Mouse (Mus musculus) inflammation-experienced regulatory T-cells, adult 16 weeks (primary cell): Measurements from ENCODE around the gene Myl3. TPM values are rescaled to one million over a fixed set of nuclear protein-coding genes. Genes with fewer than 3 reads are reported as not detected.

ENCODE experiments used
- polyA plus RNA-seq: library from polyadenylated mRNA; unstranded; fragments of 100-300 nt; shearing (Covaris generic); gene quantifications from one replicate; pipeline ENCODE4 v1.2.1, GENCODE M21; 2017

Gene Myl3
- polyA plus RNA-seq, result not detected

GRCm38 (mm10) chr9:110741711-110742294 lies at the start of gene Myl3:
Myl3 (plus strand) TSS chr9:110741861.

GRCm38 (mm10) chr9:110746961-110747360 lies 5.3 kb downstream of the Myl3 start, which contains the start of gene Pth1r:
Pth1r (minus strand) TSS chr9:110747145.

DNA sequence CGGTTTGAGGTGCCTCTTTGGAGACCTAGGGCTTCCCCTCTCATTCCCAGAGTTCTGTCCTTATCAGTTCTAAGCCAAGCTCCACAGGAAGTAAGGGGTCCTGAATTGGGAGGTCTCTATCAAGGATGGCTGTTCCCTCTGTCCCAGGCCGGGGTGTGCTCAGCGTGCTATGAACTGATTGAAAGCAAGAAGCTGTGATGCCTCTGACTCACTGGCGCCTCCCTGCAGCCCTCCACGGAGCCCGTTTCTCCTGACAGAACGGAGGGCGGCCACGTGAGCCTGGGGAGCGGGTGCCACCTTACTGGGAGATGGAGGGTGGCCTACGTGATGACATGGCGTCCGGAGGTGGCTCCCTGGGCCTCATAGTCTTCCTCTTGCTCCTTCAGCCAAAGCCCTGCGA lies 56.2 kb downstream of the Myl3 start, which contains the start of gene Prss42:
Gene Prss42, plus strand, starts transcription at position 301 of the 400 bp plus-strand sequence.

DNA sequence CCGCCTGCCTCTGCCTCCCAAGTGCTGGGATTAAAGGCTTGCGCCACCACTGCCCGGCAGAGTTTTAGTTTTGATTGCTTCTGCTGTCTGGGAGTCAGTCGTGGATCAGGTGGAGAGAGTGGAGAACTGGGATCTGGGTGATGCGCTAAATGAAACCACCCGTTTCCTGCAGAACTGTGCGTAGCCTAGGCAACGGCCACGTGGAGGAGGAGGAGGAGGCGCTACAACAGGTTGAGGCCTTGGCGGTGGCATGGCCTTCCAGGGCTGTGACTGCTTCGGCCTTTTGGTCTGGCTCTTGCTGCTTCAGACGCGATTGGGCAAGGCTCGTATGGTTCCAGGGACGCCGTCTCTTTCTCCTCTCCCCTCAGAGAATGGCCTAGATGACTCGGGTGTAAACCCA lies 72.1 kb downstream of the Myl3 start, which contains the start of gene Prss44:
Gene Prss44, plus strand, starts transcription at position 206 of the 400 bp plus-strand sequence.

Other genes with a start within 250 kb of the Myl3 start
- gene Setd2, start 209.3 kb upstream of the Myl3 start, polyA plus RNA-seq, result 29.3 TPM
- 3.6 TPM for gene Nradd, start 117.4 kb upstream of the Myl3 start, polyA plus RNA-seq
- 64.3 TPM for gene Nbeal2, start 87.7 kb upstream of the Myl3 start, polyA plus RNA-seq
- 275 TPM for gene Ccdc12, start 85.4 kb upstream of the Myl3 start, polyA plus RNA-seq
- gene Pth1r, start 5.3 kb downstream of the Myl3 start, polyA plus RNA-seq, result not detected
- not detected for gene Prss42, start 56.3 kb downstream of the Myl3 start, polyA plus RNA-seq
- gene Prss44, start 72.1 kb downstream of the Myl3 start, polyA plus RNA-seq, result not detected
- gene Prss43, start 84.8 kb downstream of the Myl3 start, polyA plus RNA-seq, result not detected
- gene Prss45, start 92.7 kb downstream of the Myl3 start, polyA plus RNA-seq, result not detected
- gene Prss46, start 102.6 kb downstream of the Myl3 start, polyA plus RNA-seq, result not detected
- gene Prss50, start 116.1 kb downstream of the Myl3 start, polyA plus RNA-seq, result 0.60 TPM
- gene Als2cl, start 138.0 kb downstream of the Myl3 start, polyA plus RNA-seq, result 40.7 TPM
- 4.4 TPM for gene Tmie, start 138.3 kb downstream of the Myl3 start, polyA plus RNA-seq
- not detected for gene Fam240a, start 175.0 kb downstream of the Myl3 start, polyA plus RNA-seq
- gene Tdgf1, start 204.3 kb downstream of the Myl3 start, polyA plus RNA-seq, result 1.5 TPM
- gene Lrrc2, start 209.7 kb downstream of the Myl3 start, polyA plus RNA-seq, result not detected
- not detected for gene Rtp3, start 248.7 kb downstream of the Myl3 start, polyA plus RNA-seq